Mouse (Mus musculus): ENCODE measurements around the gene Atg101. TPM values are rescaled to one million over a fixed set of nuclear protein-coding genes. Genes with fewer than 3 reads are reported as not detected.

Gene Atg101
- total and polyA plus RNA-seq, 2 experiments from 2014 or later, result 56.3 to 81.3 TPM

- Histone ChIP-seq H3K4me1 (ENCODE audit: insufficient read depth) (no peaks in the 10 kb centered on the region), H3K9ac (no peak overlapping the region), H3K4me3 (ENCODE audit: low read depth, low read length) (no peak overlapping the region), H3K27me3 (ENCODE audit: insufficient read depth, low read length) (no peaks in the 10 kb centered on the region), H3K36me3 (ENCODE audit: insufficient read depth) (no peaks in the 10 kb centered on the region), H3K9me3 (ENCODE audit: low read length) (no peaks in the 10 kb centered on the region), H3K27ac (ENCODE audit: low read depth, low read length) (no peak overlapping the region), H3K4me2 (ENCODE audit: low read depth) (no peak overlapping the region)
- TF ChIP-seq CTCF (IDR thresholded peaks at IDR 0.05; ENCODE audit: low read depth), result no peak
- DNase-seq (no peak), ATAC-seq (no peak)
- WGBS, result 37% methylated on average over 10 of the region's 10 CpGs
These were observed 42.0 kb downstream of the Atg101 start for GRCm38 (mm10) chr15:101325991-101326534.

DNA sequence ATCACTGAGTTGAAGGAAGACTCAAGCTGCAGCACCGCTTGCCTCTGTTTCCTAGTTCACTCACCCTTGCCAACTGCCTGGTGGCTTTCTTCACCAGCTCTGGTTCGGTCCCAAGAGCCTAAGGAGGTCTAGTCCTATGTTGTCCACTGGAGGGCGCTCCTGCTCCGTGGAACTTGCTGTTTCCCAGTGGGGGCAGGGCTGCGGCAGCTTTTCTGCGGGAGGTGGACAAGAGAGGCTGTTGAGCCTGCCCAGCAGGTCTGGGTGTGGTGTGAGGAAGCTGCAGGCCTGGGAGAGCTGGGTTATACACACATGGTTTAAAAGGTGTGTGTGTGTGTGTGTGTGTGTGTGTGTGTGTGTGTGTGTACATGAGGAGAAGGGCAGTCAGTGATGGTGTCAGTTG lies 43.2 kb downstream of the Atg101 start:
- no peak overlapping the region for H3K9ac ChIP-seq
- DNase-seq (peak; percentile 86), ATAC-seq (peak; percentile 78)
- no peaks in the 10 kb centered on the region for H3K9me3 ChIP-seq (ENCODE audit: low read length)
- no peaks in the 10 kb centered on the region for H3K27me3 ChIP-seq (ENCODE audit: insufficient read depth, low read length)
- peak; percentile 95 for TF ChIP-seq CTCF (IDR thresholded peaks at IDR 0.05; ENCODE audit: low read depth)
- H3K4me3 ChIP-seq (ENCODE audit: low read depth, low read length), result no peak overlapping the region
- WGBS, result 6% methylated on average over 6 of the region's 6 CpGs
- no peaks in the 10 kb centered on the region for H3K36me3 ChIP-seq (ENCODE audit: insufficient read depth)
- H3K4me2 ChIP-seq (ENCODE audit: low read depth), result no peak overlapping the region
- H3K27ac ChIP-seq (ENCODE audit: low read depth, low read length), result no peak overlapping the region
- no peaks in the 10 kb centered on the region for H3K4me1 ChIP-seq (ENCODE audit: insufficient read depth)

DNA sequence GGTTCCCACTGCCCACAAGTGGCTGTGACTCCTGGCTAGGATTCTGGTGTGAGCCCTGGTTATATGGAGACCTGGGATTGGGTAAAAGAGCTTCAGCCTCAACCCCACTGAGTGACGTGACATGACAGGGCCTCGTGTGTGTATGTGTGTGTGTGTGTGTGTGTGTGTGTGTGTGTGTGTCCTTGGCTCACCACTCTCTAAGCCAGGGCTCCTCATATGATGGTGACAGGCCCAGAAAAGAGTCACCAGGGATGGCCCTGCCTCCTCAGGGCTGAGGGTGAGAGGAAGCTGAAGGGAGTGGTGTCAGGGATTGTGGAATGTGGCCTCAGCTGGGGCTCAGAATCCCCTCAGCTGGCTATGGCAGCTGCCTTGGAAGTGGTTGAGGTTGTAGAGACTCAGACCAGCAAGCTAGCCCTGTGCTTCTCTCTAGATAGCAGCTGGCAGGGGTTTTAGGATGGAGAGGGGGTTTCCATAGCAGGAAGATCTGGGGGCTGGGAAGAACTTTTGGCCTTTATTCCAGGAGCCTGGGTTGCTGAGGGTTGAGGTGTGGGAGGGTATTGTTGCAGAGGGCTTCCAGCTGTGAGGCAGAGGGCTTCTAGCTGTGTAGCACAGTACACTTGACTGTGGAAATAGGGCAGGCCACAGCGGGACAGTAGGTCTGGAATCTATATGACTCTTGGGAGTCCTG lies 44.9 kb downstream of the Atg101 start:
- H3K4me3 ChIP-seq (ENCODE audit: low read depth, low read length), result no peak overlapping the region
- no peak overlapping the region for H3K9ac ChIP-seq
- no peaks in the 10 kb centered on the region for H3K9me3 ChIP-seq (ENCODE audit: low read length)
- TF ChIP-seq CTCF (IDR thresholded peaks at IDR 0.05; ENCODE audit: low read depth), result no peak
- no peaks in the 10 kb centered on the region for H3K36me3 ChIP-seq (ENCODE audit: insufficient read depth)
- no peaks in the 10 kb centered on the region for H3K4me1 ChIP-seq (ENCODE audit: insufficient read depth)
- no peak for ATAC-seq
- no peak overlapping the region for H3K4me2 ChIP-seq (ENCODE audit: low read depth)
- H3K27me3 ChIP-seq (ENCODE audit: insufficient read depth, low read length), result no peaks in the 10 kb centered on the region
- 53% methylated on average over 3 of the region's 3 CpGs for WGBS
- no peak for DNase-seq
- no peak overlapping the region for H3K27ac ChIP-seq (ENCODE audit: low read depth, low read length)

DNA sequence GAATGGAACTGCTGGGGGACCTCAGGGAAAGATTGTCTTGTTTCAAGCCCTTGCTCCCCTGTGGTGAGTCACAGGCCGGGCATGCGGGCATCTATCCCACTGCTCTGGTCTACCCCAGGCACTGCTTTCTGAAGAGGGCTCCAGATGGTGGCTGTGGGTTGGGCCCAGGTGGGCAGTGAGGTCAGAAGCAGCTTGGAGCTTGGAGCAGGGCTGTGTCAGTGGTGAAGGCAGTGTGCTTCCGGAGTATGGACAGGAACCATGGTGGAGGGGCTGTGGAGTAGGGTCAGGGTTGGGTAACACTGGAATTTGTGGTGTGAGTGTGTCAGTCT lies 45.5 kb downstream of the Atg101 start:
- no peaks in the 10 kb centered on the region for H3K9me3 ChIP-seq (ENCODE audit: low read length)
- no peaks in the 10 kb centered on the region for H3K4me1 ChIP-seq (ENCODE audit: insufficient read depth)
- no peak overlapping the region for H3K4me2 ChIP-seq (ENCODE audit: low read depth)
- DNase-seq, result no peak
- 64% methylated on average over 3 of the region's 3 CpGs for WGBS
- no peak overlapping the region for H3K27ac ChIP-seq (ENCODE audit: low read depth, low read length)
- H3K36me3 ChIP-seq (ENCODE audit: insufficient read depth), result no peaks in the 10 kb centered on the region
- H3K27me3 ChIP-seq (ENCODE audit: insufficient read depth, low read length), result no peaks in the 10 kb centered on the region
- ATAC-seq, result no peak
- no peak for TF ChIP-seq CTCF (IDR thresholded peaks at IDR 0.05; ENCODE audit: low read depth)
- no peak overlapping the region for H3K9ac ChIP-seq
- no peak overlapping the region for H3K4me3 ChIP-seq (ENCODE audit: low read depth, low read length)

DNA sequence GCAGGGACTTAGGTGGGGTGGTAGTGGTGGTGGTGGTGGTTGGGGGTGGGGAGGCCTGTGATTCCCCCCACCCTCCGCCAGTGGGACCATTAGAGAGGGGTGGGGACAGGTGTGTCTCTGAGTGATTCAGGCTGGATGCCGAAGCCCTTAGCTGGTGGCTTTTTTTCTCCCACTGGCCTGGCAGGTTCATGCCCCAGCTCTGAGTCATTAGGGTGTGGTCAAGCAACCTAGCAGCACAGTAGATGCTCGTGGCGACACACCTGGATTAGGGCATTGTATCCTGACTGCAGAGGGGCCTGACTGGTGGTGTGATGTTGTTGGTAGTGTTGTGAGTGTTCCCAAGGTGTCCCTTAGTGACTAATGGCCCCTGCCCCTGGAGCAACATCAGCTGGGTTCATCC lies 47.0 kb downstream of the Atg101 start:
- 82% methylated on average over 4 of the region's 4 CpGs for WGBS
- no peak overlapping the region for H3K4me2 ChIP-seq (ENCODE audit: low read depth)
- H3K36me3 ChIP-seq (ENCODE audit: insufficient read depth), result no peaks in the 10 kb centered on the region
- no peak for TF ChIP-seq CTCF (IDR thresholded peaks at IDR 0.05; ENCODE audit: low read depth)
- DNase-seq (no peak), ATAC-seq (no peak)
- no peak overlapping the region for H3K4me3 ChIP-seq (ENCODE audit: low read depth, low read length)
- H3K9ac ChIP-seq, result no peak overlapping the region
- no peaks in the 10 kb centered on the region for H3K9me3 ChIP-seq (ENCODE audit: low read length)
- no peaks in the 10 kb centered on the region for H3K27me3 ChIP-seq (ENCODE audit: insufficient read depth, low read length)
- no peaks in the 10 kb centered on the region for H3K4me1 ChIP-seq (ENCODE audit: insufficient read depth)
- H3K27ac ChIP-seq (ENCODE audit: low read depth, low read length), result no peak overlapping the region

DNA sequence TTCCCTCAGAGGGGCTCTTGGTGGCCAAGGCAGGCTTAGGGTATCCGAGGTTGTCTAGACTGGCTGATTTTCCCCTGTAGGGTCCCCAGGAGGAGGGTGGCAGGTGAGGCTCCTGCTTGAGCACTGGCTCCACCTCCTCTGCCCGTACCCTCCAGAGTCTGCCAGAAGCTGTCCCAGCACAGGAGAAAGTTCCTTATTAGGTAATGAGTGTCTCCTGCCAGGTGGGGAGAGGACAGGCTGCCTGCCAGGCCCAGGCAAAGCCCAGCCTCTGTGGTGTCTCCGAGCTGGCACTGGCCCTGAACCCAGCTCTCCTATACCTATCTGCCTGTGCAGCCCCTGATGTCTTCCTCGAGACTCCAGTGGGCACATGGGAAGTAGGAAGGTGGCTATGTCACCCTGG lies 48.3 kb downstream of the Atg101 start:
- no peak for TF ChIP-seq CTCF (IDR thresholded peaks at IDR 0.05; ENCODE audit: low read depth)
- Histone ChIP-seq H3K9me3 (ENCODE audit: low read length) (no peaks in the 10 kb centered on the region), H3K9ac (no peak overlapping the region), H3K27ac (ENCODE audit: low read depth, low read length) (no peak overlapping the region), H3K36me3 (ENCODE audit: insufficient read depth) (no peaks in the 10 kb centered on the region), H3K4me1 (ENCODE audit: insufficient read depth) (no peaks in the 10 kb centered on the region), H3K4me2 (ENCODE audit: low read depth) (no peak overlapping the region), H3K27me3 (ENCODE audit: insufficient read depth, low read length) (no peaks in the 10 kb centered on the region), H3K4me3 (ENCODE audit: low read depth, low read length) (no peak overlapping the region)
- no peak for ATAC-seq
- DNase-seq, result no peak
- WGBS, result 60% methylated on average over 4 of the region's 4 CpGs

- TF ChIP-seq CTCF (IDR thresholded peaks at IDR 0.05; ENCODE audit: low read depth), result no peak
- Histone ChIP-seq H3K4me3 (ENCODE audit: low read depth, low read length) (no peak overlapping the region), H3K36me3 (ENCODE audit: insufficient read depth) (no peaks in the 10 kb centered on the region), H3K27me3 (ENCODE audit: insufficient read depth, low read length) (no peaks in the 10 kb centered on the region), H3K27ac (ENCODE audit: low read depth, low read length) (no peak overlapping the region), H3K9ac (no peak overlapping the region), H3K4me1 (ENCODE audit: insufficient read depth) (no peaks in the 10 kb centered on the region), H3K9me3 (ENCODE audit: low read length) (no peaks in the 10 kb centered on the region), H3K4me2 (ENCODE audit: low read depth) (no peak overlapping the region)
- DNase-seq (no peak), ATAC-seq (no peak)
- WGBS, result 61% methylated on average over 1 of the region's 1 CpGs
These were observed 49.1 kb downstream of the Atg101 start for GRCm38 (mm10) chr15:101333165-101333564.

Data from forebrain, postnatal 0 days (tissue).